Mouse (Mus musculus) kidney, adult 2 months (tissue): Measurements from ENCODE around the gene Gas2. TPM values are rescaled to one million over a fixed set of nuclear protein-coding genes. Genes with fewer than 3 reads are reported as not detected.

Experiments used
- DNase-seq: peaks from one replicate; pipeline ENCODE4 v3.0.0; 2021
- H3K27ac ChIP-seq: fragments of 200-500 bp; 2 replicates; pipeline ENCODE4 v1.5.1; 2012; ENCODE audit warnings: low read depth, low read length, control low read depth, inconsistent platforms; ENCODE audit not compliant: insufficient read depth
- H3K27me3 ChIP-seq: fragments of 200-500 bp; replicated peaks from 2 replicates; pipeline ENCODE4 v1.6.1; 2012; ENCODE audit warnings: mild to moderate bottlenecking, moderate library complexity, low read length, inconsistent platforms; ENCODE audit not compliant: control insufficient read depth, insufficient read depth
- H3K36me3 ChIP-seq: fragments of 200-500 bp; 2 replicates; pipeline ENCODE4 v1.6.1; 2012; ENCODE audit warnings: mild to moderate bottlenecking, moderate library complexity, low read length, inconsistent platforms; ENCODE audit not compliant: control insufficient read depth, insufficient read depth
- H3K4me1 ChIP-seq: fragments of 200-500 bp; 2 replicates; pipeline ENCODE4 v1.6.1; 2011; ENCODE audit warnings: low read length; ENCODE audit not compliant: control insufficient read depth, insufficient read depth
- H3K4me3 ChIP-seq: fragments of 200-500 bp; 2 replicates; pipeline ENCODE4 v1.5.1; 2011; ENCODE audit warnings: mild to moderate bottlenecking, low read depth, low read length, control low read depth; ENCODE audit not compliant: insufficient read depth
- CTCF ChIP-seq: fragments of 200-500 bp; conservative IDR thresholded peaks from 2 replicates; pipeline ENCODE4 v1.5.1; 2011; ENCODE audit warnings: low read depth, mild to moderate bottlenecking, control low read depth, low read length, moderate library complexity, mixed read lengths; ENCODE audit not compliant: insufficient read depth, insufficient read length
- POLR2A ChIP-seq: fragments of 200-500 bp; IDR thresholded peaks from one replicate; pipeline ENCODE4 v1.6.1; 2011; ENCODE audit warnings: low read depth, low read length, control low read depth
- WGBS: fragments of 180-500 bp; shearing (Covaris S2); methylation state at CpG from one replicate; pipeline ENCODE4 v1.1.7; 2018; 5-methylcytosine and 5-hydroxymethylcytosine counted together
- polyA plus RNA-seq: library from polyadenylated mRNA; depleted of rRNA; stranded (reverse); fragments of >200 nt; gene quantifications from 2 replicates; pipeline ENCODE4 v1.2.3, GENCODE M21; 2012; rRNA removed

The Gas2 gene
- 102 and 120 TPM in 2 replicates for polyA plus RNA-seq

DNA sequence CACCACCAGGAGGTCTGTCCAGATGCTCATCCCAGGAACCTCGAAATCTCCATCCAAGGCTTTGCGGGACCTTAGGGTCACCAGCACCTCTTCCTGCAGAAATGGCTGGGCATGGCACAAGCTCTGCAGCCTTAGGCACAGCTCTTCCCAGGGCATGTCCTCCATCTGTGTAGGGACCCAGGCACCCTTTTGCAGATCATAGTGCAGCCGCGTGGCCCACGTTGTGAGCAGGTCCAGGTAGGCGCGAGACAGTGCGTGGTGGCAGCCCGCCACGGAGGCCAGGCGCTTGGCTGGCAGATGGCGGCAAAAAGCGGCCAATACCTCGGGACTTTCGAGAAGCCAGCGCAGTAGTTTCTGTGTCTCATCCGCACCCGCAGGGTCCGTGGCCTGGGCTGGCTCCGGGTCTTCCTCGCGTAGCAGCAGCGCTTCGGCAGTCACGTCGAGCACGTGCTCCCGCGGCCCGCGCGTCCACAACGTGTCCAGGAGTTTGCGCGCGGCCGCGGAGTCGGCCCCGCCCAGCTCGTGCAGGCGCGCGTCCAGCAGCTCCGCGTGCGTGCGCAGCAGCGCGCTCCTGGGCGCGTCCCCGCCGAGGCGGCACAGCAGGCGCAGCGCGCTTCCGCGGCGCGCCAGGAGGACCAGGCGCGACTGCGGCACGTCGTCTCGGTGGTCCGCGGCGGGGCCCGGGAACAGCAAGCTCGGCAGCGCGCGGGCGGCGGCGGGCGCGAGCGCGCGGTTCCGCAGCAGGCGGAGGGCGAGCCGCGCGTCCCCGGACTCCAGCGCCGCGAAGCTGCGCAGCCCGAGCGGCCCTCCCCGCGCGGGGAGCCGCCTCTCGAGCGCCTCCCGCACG lies at the start of gene Gas2:
Gene Gas2 (plus strand): TSS at position 766 of the 847 bp plus-strand sequence.
- TF ChIP-seq CTCF (no peak), POLR2A (no peak)
- Histone ChIP-seq H3K4me1 (peaks cover 4% of the 10 kb centered on the region), H3K4me3 (peak within 1 kb of the TSS; percentile 82), H3K27me3 (no peaks in the 10 kb centered on the region), H3K27ac (peak within 1 kb of the TSS; percentile 82), H3K36me3 (no peaks in the 10 kb centered on the region)
- WGBS = 5% methylated on average over 105 of the region's 105 CpGs
- peak; percentile 92 for DNase-seq

DNA sequence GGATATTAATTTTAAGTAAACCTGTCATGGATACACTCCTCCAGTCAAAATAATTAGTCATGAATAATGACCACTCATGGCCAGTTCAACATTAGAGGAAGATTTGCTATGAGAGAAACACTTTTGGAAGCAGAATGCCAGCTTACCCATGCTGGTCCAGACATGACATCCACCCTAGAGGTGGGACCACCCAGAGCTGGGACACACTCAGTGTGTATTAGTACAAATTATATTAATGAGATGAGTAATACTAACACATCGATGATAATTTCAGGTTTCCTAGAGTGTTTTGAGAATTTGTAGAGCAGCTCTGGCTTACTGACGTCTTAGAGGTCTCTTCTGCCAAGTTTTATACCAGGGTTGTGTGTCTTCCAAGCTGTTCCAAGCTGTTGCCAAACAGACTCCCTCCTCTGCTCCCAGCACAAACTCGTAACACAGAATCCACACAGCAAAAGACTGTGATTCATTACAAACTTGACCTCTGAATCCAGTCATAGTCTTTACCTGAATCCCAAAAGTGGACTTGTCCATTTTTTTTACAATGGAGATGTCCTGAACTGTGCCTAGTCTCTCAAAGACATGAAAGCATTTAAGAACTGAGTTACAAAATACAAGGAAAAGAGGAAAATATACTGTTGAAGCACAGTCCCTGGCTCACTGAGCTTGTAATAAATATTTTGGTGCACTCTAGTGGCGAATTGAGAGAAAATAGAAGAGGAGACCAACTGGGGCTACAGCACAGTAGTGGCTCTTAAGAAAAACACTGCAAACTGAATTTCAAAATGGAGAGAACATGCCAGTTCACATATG lies 46.1 kb upstream of the Gas2 start:
- Histone ChIP-seq H3K27ac (no peak overlapping the region), H3K4me1 (no peaks in the 10 kb centered on the region), H3K4me3 (no peak overlapping the region), H3K27me3 (no peaks in the 10 kb centered on the region), H3K36me3 (no peaks in the 10 kb centered on the region)
- TF ChIP-seq CTCF (no peak), POLR2A (no peak)
- DNase-seq = no peak
- WGBS = 53% methylated on average over 4 of the region's 4 CpGs

DNA sequence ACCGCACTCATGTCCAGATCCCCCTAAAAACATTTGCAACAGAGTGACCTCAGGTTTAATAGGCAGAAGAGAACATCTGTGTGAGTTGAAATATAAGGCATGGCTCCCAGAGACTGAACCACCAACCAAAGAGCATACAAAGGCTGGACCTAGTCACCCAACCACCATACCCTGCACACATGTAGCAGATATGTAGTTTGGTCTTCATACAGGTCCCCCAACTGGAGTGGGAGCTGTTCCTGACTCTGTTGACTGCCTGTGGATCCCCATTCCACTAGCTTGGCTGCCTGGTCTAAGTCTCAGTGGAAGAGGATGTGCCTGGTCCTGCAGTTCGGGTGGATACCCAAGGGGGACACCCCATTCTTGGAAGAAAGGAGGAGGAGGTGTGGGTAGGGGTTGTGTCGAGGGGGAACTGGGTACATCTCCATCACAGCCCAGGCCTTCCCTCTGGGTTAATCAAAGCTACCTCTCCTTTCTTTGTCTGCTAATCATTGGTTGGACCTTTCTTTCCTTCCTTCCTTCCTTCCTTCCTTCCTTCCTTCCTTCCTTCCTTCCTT lies 45.5 kb upstream of the Gas2 start:
- H3K27ac ChIP-seq = no peak overlapping the region
- DNase-seq = no peak
- H3K4me1 ChIP-seq = no peaks in the 10 kb centered on the region
- H3K36me3 ChIP-seq = no peaks in the 10 kb centered on the region
- no peak overlapping the region for H3K4me3 ChIP-seq
- H3K27me3 ChIP-seq = no peaks in the 10 kb centered on the region
- WGBS = 57% methylated on average over 3 of the region's 3 CpGs
- TF ChIP-seq POLR2A (no peak), CTCF (no peak)

DNA sequence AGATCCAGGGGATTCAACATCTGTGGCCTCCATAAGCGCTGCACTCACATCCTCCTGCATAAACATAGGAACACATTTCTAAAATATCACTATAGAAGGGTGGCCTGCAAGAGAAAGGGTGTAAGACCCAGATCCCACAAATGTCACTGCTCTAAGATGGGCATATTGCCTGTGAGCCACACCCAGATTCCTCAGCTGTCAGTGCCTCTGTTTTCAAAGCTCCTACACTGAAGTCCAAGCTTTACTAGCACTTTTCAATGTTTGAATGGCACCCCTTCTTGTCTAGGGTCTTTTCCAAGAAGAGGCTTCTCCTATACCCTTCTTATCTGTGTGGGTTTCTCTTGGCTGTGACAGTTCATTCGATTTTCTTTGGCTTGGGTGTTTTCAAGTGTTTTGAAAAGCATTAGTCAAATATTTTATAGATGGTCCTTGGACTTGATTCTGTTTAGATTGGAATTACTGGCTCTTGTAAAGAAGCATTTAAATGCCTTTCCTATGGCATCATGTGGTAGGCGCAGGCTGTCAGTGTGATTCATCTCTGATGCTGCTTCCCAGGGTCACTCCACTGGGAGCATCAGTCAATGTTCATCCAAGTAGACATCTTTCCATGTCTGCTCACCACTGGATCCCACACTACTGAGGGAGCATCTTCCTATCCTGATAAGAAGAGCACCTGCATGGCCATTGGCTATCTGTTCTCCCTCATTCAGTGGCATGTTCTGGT lies 43.4 kb upstream of the Gas2 start:
- no peak overlapping the region for H3K4me3 ChIP-seq
- no peaks in the 10 kb centered on the region for H3K36me3 ChIP-seq
- TF ChIP-seq POLR2A = no peak
- no peak for TF ChIP-seq CTCF
- no peaks in the 10 kb centered on the region for H3K27me3 ChIP-seq
- no peak for DNase-seq
- H3K4me1 ChIP-seq = no peaks in the 10 kb centered on the region
- 63% methylated on average over 3 of the region's 3 CpGs for WGBS
- no peak overlapping the region for H3K27ac ChIP-seq

DNA sequence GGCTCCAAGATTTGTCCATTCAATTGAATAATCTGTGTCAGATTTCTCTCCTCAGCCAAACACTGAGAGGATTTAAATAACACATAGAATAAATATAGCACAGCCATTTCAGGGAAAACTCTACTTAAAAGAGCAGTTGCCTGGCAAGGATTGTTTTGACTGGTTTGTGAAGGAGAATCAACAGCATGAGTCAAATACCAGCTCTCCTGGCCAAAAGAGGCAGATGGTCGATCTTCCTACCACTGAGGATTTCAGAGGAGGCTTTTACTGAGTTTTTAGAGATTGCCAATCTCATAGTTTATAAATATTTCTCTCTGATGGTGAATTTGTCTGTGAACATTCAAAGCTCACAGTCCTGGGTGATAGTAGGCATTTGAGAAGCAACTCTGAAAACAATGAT lies 41.9 kb upstream of the Gas2 start:
- no peaks in the 10 kb centered on the region for H3K27me3 ChIP-seq
- no peaks in the 10 kb centered on the region for H3K4me1 ChIP-seq
- H3K36me3 ChIP-seq = no peaks in the 10 kb centered on the region
- no peak for DNase-seq
- 77% methylated on average over 1 of the region's 1 CpGs for WGBS
- no peak overlapping the region for H3K27ac ChIP-seq
- no peak overlapping the region for H3K4me3 ChIP-seq
- TF ChIP-seq CTCF (no peak), POLR2A (no peak)

DNA sequence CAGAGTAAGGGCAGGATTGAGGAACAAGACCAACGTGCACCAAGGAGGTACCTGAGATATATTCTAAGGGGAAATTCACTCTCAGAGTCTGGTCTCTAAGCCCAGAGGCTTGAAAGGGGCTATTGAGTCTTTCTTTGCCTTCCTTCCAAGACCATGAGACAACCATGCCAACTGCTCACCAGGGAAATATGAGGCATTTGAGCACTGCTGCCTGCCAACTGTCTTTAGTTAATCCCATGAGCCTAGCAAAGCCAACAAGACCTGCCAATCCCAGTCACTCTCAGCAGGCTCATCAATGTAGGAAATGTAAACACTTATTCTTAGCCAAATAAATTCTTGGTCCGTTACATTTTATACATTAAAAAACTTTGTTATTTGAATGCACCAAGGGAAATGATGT lies 40.3 kb upstream of the Gas2 start:
- H3K27ac ChIP-seq = no peak overlapping the region
- no peaks in the 10 kb centered on the region for H3K36me3 ChIP-seq
- TF ChIP-seq POLR2A (no peak), CTCF (no peak)
- no peaks in the 10 kb centered on the region for H3K4me1 ChIP-seq
- H3K4me3 ChIP-seq = no peak overlapping the region
- no peaks in the 10 kb centered on the region for H3K27me3 ChIP-seq
- DNase-seq = no peak
- WGBS = 70% methylated on average over 2 of the region's 2 CpGs
